Mouse (Mus musculus): ENCODE results near the gene Ppp1r10. TPM values are rescaled to one million over a fixed set of nuclear protein-coding genes. Genes with fewer than 3 reads are reported as not detected.

Ppp1r10 gene
- polyA plus RNA-seq, 1 experiment = 58.7 TPM

DNA sequence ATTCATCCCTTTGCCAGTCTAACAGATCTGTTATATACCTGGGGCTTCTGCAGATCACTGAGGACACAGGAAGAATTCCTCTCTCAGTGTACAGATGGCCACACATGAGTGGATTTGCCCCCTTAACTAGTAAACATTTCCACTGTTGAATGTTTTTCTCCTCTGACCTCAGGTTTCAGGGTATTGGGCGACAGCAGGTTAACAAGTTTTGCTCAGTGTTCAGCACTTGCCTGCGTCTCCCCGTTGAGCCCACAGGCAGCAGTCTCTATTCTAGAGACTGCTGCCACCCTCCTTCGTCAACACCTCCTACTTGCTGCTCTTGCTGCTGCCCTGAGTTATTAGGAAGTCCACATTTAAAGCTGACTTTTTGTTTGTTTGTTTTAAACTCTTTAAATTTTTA, 5.5 kb downstream of the Ppp1r10 start:
- Histone ChIP-seq H3K27ac (ENCODE audit: insufficient read depth, low read length) (no peak overlapping the region), H3K36me3 (ENCODE audit: control insufficient read depth, insufficient read depth, low read length, poor library complexity, severe bottlenecking) (peaks cover 43% of the 10 kb centered on the region), H3K9me3 (replicated peaks; ENCODE audit: control insufficient read depth, insufficient read depth, low read length, poor library complexity, severe bottlenecking) (no peaks in the 10 kb centered on the region), H3K4me3 (ENCODE audit: low read depth, low read length) (no peak overlapping the region), H3K4me1 (ENCODE audit: control insufficient read depth, insufficient read depth, low read length) (peaks cover 2% of the 10 kb centered on the region), H3K27me3 (ENCODE audit: control insufficient read depth, insufficient read depth, low read length, poor library complexity, severe bottlenecking) (no peaks in the 10 kb centered on the region), H3K9ac (ENCODE audit: low read depth, poor library complexity, severe bottlenecking) (no peak overlapping the region)
- TF ChIP-seq CTCF (IDR thresholded peaks at IDR 0.05; ENCODE audit: low read depth, low read length) (no peak), EP300 (IDR thresholded peaks at IDR 0.05; ENCODE audit: insufficient read depth, low read depth, low read length) (no peak), POLR2A (IDR thresholded peaks at IDR 0.05; ENCODE audit: insufficient read depth, low read length) (no peak)

- no peaks in the 10 kb centered on the region for H3K27me3 ChIP-seq (ENCODE audit: control insufficient read depth, insufficient read depth, low read length, poor library complexity, severe bottlenecking)
- H3K9ac ChIP-seq (ENCODE audit: low read depth, poor library complexity, severe bottlenecking) = no peak overlapping the region
- H3K27ac ChIP-seq (ENCODE audit: insufficient read depth, low read length) = no peak overlapping the region
- no peak for TF ChIP-seq EP300 (IDR thresholded peaks at IDR 0.05; ENCODE audit: insufficient read depth, low read depth, low read length)
- no peak for TF ChIP-seq POLR2A (IDR thresholded peaks at IDR 0.05; ENCODE audit: insufficient read depth, low read length)
- no peak for TF ChIP-seq CTCF (IDR thresholded peaks at IDR 0.05; ENCODE audit: low read depth, low read length)
- H3K4me1 ChIP-seq (ENCODE audit: control insufficient read depth, insufficient read depth, low read length) = peaks cover 2% of the 10 kb centered on the region
- H3K9me3 ChIP-seq (replicated peaks; ENCODE audit: control insufficient read depth, insufficient read depth, low read length, poor library complexity, severe bottlenecking) = no peaks in the 10 kb centered on the region
- H3K4me3 ChIP-seq (ENCODE audit: low read depth, low read length) = no peak overlapping the region
- peaks cover 41% of the 10 kb centered on the region for H3K36me3 ChIP-seq (ENCODE audit: control insufficient read depth, insufficient read depth, low read length, poor library complexity, severe bottlenecking)
These were observed 6.3 kb downstream of the Ppp1r10 start for GRCm38 (mm10) chr17:35922566-35922965.

GRCm38 (mm10) chr17:35923281-35923680, 7.0 kb downstream of the Ppp1r10 start:
- TF ChIP-seq EP300 (IDR thresholded peaks at IDR 0.05; ENCODE audit: insufficient read depth, low read depth, low read length) (no peak), POLR2A (IDR thresholded peaks at IDR 0.05; ENCODE audit: insufficient read depth, low read length) (no peak), CTCF (IDR thresholded peaks at IDR 0.05; ENCODE audit: low read depth, low read length) (no peak)
- Histone ChIP-seq H3K27me3 (ENCODE audit: control insufficient read depth, insufficient read depth, low read length, poor library complexity, severe bottlenecking) (no peaks in the 10 kb centered on the region), H3K4me1 (ENCODE audit: control insufficient read depth, insufficient read depth, low read length) (peaks cover 2% of the 10 kb centered on the region), H3K36me3 (ENCODE audit: control insufficient read depth, insufficient read depth, low read length, poor library complexity, severe bottlenecking) (peaks cover 43% of the 10 kb centered on the region), H3K27ac (ENCODE audit: insufficient read depth, low read length) (no peak overlapping the region), H3K4me3 (ENCODE audit: low read depth, low read length) (no peak overlapping the region), H3K9ac (ENCODE audit: low read depth, poor library complexity, severe bottlenecking) (no peak overlapping the region), H3K9me3 (replicated peaks; ENCODE audit: control insufficient read depth, insufficient read depth, low read length, poor library complexity, severe bottlenecking) (no peaks in the 10 kb centered on the region)

DNA sequence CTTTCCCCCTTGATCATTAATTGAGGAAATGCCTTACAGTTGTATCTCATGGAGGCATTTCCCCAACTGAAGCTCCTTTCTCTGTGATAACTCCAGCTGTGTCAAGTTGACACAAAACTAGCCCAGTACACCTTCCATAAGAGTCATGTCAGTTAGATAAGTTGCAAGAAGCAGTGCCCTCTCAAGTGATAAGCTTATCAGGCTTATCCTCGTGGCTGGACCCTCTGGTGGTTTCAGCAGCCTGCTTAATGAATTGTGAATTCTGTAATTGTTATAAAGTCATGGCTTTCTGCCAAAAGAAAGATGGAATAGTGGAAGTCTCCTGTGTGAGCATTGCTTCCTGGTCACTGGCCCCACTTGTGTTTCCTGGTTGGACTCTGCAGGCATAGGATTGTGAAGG, 11.2 kb downstream of the Ppp1r10 start:
- peaks cover 60% of the 10 kb centered on the region for H3K36me3 ChIP-seq (ENCODE audit: control insufficient read depth, insufficient read depth, low read length, poor library complexity, severe bottlenecking)
- no peak overlapping the region for H3K9ac ChIP-seq (ENCODE audit: low read depth, poor library complexity, severe bottlenecking)
- H3K9me3 ChIP-seq (replicated peaks; ENCODE audit: control insufficient read depth, insufficient read depth, low read length, poor library complexity, severe bottlenecking) = no peaks in the 10 kb centered on the region
- H3K4me1 ChIP-seq (ENCODE audit: control insufficient read depth, insufficient read depth, low read length) = no peaks in the 10 kb centered on the region
- H3K27ac ChIP-seq (ENCODE audit: insufficient read depth, low read length) = no peak overlapping the region
- no peak overlapping the region for H3K4me3 ChIP-seq (ENCODE audit: low read depth, low read length)
- H3K27me3 ChIP-seq (ENCODE audit: control insufficient read depth, insufficient read depth, low read length, poor library complexity, severe bottlenecking) = no peaks in the 10 kb centered on the region
- no peak for TF ChIP-seq POLR2A (IDR thresholded peaks at IDR 0.05; ENCODE audit: insufficient read depth, low read length)
- TF ChIP-seq CTCF (IDR thresholded peaks at IDR 0.05; ENCODE audit: low read depth, low read length) = no peak
- TF ChIP-seq EP300 (IDR thresholded peaks at IDR 0.05; ENCODE audit: insufficient read depth, low read depth, low read length) = no peak

DNA sequence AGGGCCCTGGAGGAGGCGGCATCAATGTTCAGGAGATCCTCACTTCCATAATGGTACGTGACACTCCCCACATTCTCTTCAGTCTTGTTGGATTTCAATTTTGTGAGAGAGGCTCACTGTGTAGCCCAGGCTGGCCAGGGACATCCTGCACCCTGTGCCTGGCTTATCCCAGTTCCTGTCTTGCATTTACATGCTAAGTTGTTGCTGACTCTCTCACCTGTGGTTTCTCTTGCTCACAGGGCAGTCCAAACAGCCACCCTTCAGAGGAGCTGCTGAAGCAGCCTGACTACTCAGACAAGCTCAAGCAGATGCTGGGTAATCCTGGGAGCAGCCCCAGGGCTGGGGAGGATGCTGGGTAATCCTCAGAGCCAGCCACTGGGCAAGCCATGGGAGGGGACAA, 13.3 kb downstream of the Ppp1r10 start:
- Histone ChIP-seq H3K27me3 (ENCODE audit: control insufficient read depth, insufficient read depth, low read length, poor library complexity, severe bottlenecking) (no peaks in the 10 kb centered on the region), H3K27ac (ENCODE audit: insufficient read depth, low read length) (no peak overlapping the region), H3K4me3 (ENCODE audit: low read depth, low read length) (no peak overlapping the region), H3K4me1 (ENCODE audit: control insufficient read depth, insufficient read depth, low read length) (no peaks in the 10 kb centered on the region), H3K9me3 (replicated peaks; ENCODE audit: control insufficient read depth, insufficient read depth, low read length, poor library complexity, severe bottlenecking) (no peaks in the 10 kb centered on the region), H3K9ac (ENCODE audit: low read depth, poor library complexity, severe bottlenecking) (no peak overlapping the region), H3K36me3 (ENCODE audit: control insufficient read depth, insufficient read depth, low read length, poor library complexity, severe bottlenecking) (peaks cover 43% of the 10 kb centered on the region)
- no peak for TF ChIP-seq EP300 (IDR thresholded peaks at IDR 0.05; ENCODE audit: insufficient read depth, low read depth, low read length)
- TF ChIP-seq POLR2A (IDR thresholded peaks at IDR 0.05; ENCODE audit: insufficient read depth, low read length) = no peak
- no peak for TF ChIP-seq CTCF (IDR thresholded peaks at IDR 0.05; ENCODE audit: low read depth, low read length)

GRCm38 (mm10) chr17:35930627-35931026, 14.4 kb downstream of the Ppp1r10 start:
- no peak overlapping the region for H3K4me3 ChIP-seq (ENCODE audit: low read depth, low read length)
- H3K27me3 ChIP-seq (ENCODE audit: control insufficient read depth, insufficient read depth, low read length, poor library complexity, severe bottlenecking) = no peaks in the 10 kb centered on the region
- H3K9ac ChIP-seq (ENCODE audit: low read depth, poor library complexity, severe bottlenecking) = no peak overlapping the region
- H3K4me1 ChIP-seq (ENCODE audit: control insufficient read depth, insufficient read depth, low read length) = no peaks in the 10 kb centered on the region
- H3K27ac ChIP-seq (ENCODE audit: insufficient read depth, low read length) = no peak overlapping the region
- no peaks in the 10 kb centered on the region for H3K9me3 ChIP-seq (replicated peaks; ENCODE audit: control insufficient read depth, insufficient read depth, low read length, poor library complexity, severe bottlenecking)
- peaks cover 40% of the 10 kb centered on the region for H3K36me3 ChIP-seq (ENCODE audit: control insufficient read depth, insufficient read depth, low read length, poor library complexity, severe bottlenecking)
- TF ChIP-seq EP300 (IDR thresholded peaks at IDR 0.05; ENCODE audit: insufficient read depth, low read depth, low read length) = no peak
- no peak for TF ChIP-seq POLR2A (IDR thresholded peaks at IDR 0.05; ENCODE audit: insufficient read depth, low read length)
- TF ChIP-seq CTCF (IDR thresholded peaks at IDR 0.05; ENCODE audit: low read depth, low read length) = no peak

Data from ES-Bruce4 (cell line).